Mouse (Mus musculus) macrophage (primary cell): ENCODE data around the gene Isy1. TPM values are rescaled to one million over a fixed set of nuclear protein-coding genes. Genes with fewer than 3 reads are reported as not detected.

Experiments used
- H3K27ac ChIP-seq: fragments of 350-480 bp; formaldehyde crosslinking; 2 replicates; pipeline ENCODE4 v1.9.0; 2021
- H3K36me3 ChIP-seq: fragments of 350-480 bp; formaldehyde crosslinking; 2 replicates; pipeline ENCODE4 v1.9.0; 2021; ENCODE audit errors: inconsistent target
- H3K4me3 ChIP-seq: fragments of 350-480 bp; formaldehyde crosslinking; 2 replicates; pipeline ENCODE4 v1.9.0; 2021; ENCODE audit errors: inconsistent target
- H3K79me2 ChIP-seq: fragments of 350-480 bp; formaldehyde crosslinking; 2 replicates; pipeline ENCODE4 v1.9.0; 2021; ENCODE audit errors: inconsistent target
- WGBS: methylation state at CpG from one replicate; pipeline ENCODE4 v1.1.7; 2026; ENCODE audit warnings: inconsistent platforms; ENCODE audit not compliant: missing documents; 5-methylcytosine and 5-hydroxymethylcytosine counted together
- polyA plus RNA-seq: library from polyadenylated mRNA; stranded (reverse); fragments of 250-400 nt; gene quantifications from 3 replicates; pipeline ENCODE4 v1.2.4, GENCODE M21; 2018; ENCODE audit warnings: inconsistent platforms
- total RNA-seq, 78 experiments: library from RNA; depleted of rRNA; stranded (reverse); fragments of 250-400 nt; gene quantifications; 1 replicate in 9 of 78; 2 replicates in 24 of 78; 3 replicates in 43 of 78; 4 replicates in 2 of 78; pipeline ENCODE4 v1.2.4; 2018; ENCODE audit warnings: inconsistent platforms in 56 of 78

The Isy1 gene
- 100 to 1,000 TPM in 6 of 26 experiments, 10 to 100 TPM in 20; 22.9 to 464 (median 62.6) TPM for total RNA-seq (2018; cell fraction: chromatin; rRNA removed)
- 10 to 100 TPM; 17.1 to 37.9 (median 22.8) TPM for total RNA-seq (2018; cell fraction: cytosol; rRNA removed)
- total RNA-seq (2018; cell fraction: nucleus; rRNA removed), result 100 to 1,000 TPM in 1 of 26 experiments, 10 to 100 TPM in 23, 1 to 10 TPM in 2; 8.6 to 104 (median 23.2) TPM
- polyA plus RNA-seq, result 23.0 to 55.1 TPM (median 40.1 TPM) in 3 replicates

GRCm38 (mm10) chr6:87838551-87839197 is at the start of gene Isy1:
Isy1 (minus strand) TSS chr6:87838798.
- Histone ChIP-seq H3K27ac (peak within 1 kb of the TSS; percentile 86), H3K79me2 (peaks cover 23% of the 10 kb centered on the region), H3K36me3 (peaks cover 22% of the 10 kb centered on the region), H3K4me3 (peak within 1 kb of the TSS; percentile 81)
- WGBS, result under 1% methylated on average over 46 of the region's 46 CpGs

GRCm38 (mm10) chr6:87887594-87888233 is 49.1 kb upstream of the Isy1 start, which contains the start of gene Copg1:
Copg1 (plus strand) TSS chr6:87887814.
- Histone ChIP-seq H3K36me3 (peaks cover 34% of the 10 kb centered on the region), H3K4me3 (peak within 1 kb of the TSS; percentile 99), H3K27ac (peak within 1 kb of the TSS; percentile 69), H3K79me2 (peaks cover 16% of the 10 kb centered on the region)
- WGBS, result under 1% methylated on average over 31 of the region's 31 CpGs

- Histone ChIP-seq H3K79me2 (peaks cover 16% of the 10 kb centered on the region), H3K36me3 (peaks cover 24% of the 10 kb centered on the region), H3K4me3 (no peak overlapping the region), H3K27ac (no peak overlapping the region)
- WGBS, result 100% methylated on average over 1 of the region's 1 CpGs
Measured at GRCm38 (mm10) chr6:87886721-87887120, 48.1 kb upstream of the Isy1 start.

GRCm38 (mm10) chr6:87882816-87883215 is 44.2 kb upstream of the Isy1 start:
- Histone ChIP-seq H3K79me2 (peaks cover under 1% of the 10 kb centered on the region; the same call in 1 of the 2 replicates), H3K27ac (no peak overlapping the region), H3K4me3 (no peak overlapping the region), H3K36me3 (no peaks in the 10 kb centered on the region)
- 47% methylated on average over 4 of the region's 4 CpGs for WGBS

- Histone ChIP-seq H3K36me3 (no peaks in the 10 kb centered on the region), H3K27ac (no peak overlapping the region), H3K4me3 (no peak overlapping the region), H3K79me2 (no peaks in the 10 kb centered on the region)
- 93% methylated on average over 3 of the region's 3 CpGs for WGBS
Measured at GRCm38 (mm10) chr6:87882221-87882620, 43.6 kb upstream of the Isy1 start.

- 64% methylated on average over 3 of the region's 3 CpGs for WGBS
- Histone ChIP-seq H3K27ac (no peak overlapping the region), H3K4me3 (no peak overlapping the region), H3K79me2 (no peaks in the 10 kb centered on the region), H3K36me3 (no peaks in the 10 kb centered on the region)
Measured at GRCm38 (mm10) chr6:87879628-87880027, 41.0 kb upstream of the Isy1 start.

GRCm38 (mm10) chr6:87879010-87879409 is 40.4 kb upstream of the Isy1 start:
- WGBS, result 68% methylated on average over 4 of the region's 4 CpGs
- H3K4me3 ChIP-seq, result no peak overlapping the region
- no peaks in the 10 kb centered on the region for H3K36me3 ChIP-seq
- no peaks in the 10 kb centered on the region for H3K79me2 ChIP-seq
- no peak overlapping the region for H3K27ac ChIP-seq

- 80% methylated on average over 13 of the region's 13 CpGs for WGBS
- Histone ChIP-seq H3K4me3 (no peak overlapping the region), H3K79me2 (no peaks in the 10 kb centered on the region), H3K36me3 (no peaks in the 10 kb centered on the region), H3K27ac (no peak overlapping the region)
Measured at GRCm38 (mm10) chr6:87876068-87876643, 37.6 kb upstream of the Isy1 start.

- WGBS, result 85% methylated on average over 7 of the region's 7 CpGs
- Histone ChIP-seq H3K36me3 (no peaks in the 10 kb centered on the region), H3K27ac (no peak overlapping the region), H3K4me3 (no peak overlapping the region), H3K79me2 (no peaks in the 10 kb centered on the region)
Measured at GRCm38 (mm10) chr6:87875562-87875961, 37.0 kb upstream of the Isy1 start.

- WGBS, result 92% methylated on average over 1 of the region's 1 CpGs
Measured at GRCm38 (mm10) chr6:87875083-87875482, 36.5 kb upstream of the Isy1 start.

GRCm38 (mm10) chr6:87873963-87874362 is 35.4 kb upstream of the Isy1 start:
- 82% methylated on average over 2 of the region's 2 CpGs for WGBS
- H3K27ac ChIP-seq, result no peak overlapping the region
- H3K36me3 ChIP-seq, result no peaks in the 10 kb centered on the region

More at GRCm38 (mm10) chr6:87875083-87875482, 36.5 kb upstream of the Isy1 start:
- no peaks in the 10 kb centered on the region for H3K79me2 ChIP-seq
- H3K27ac ChIP-seq, result no peak overlapping the region
- no peaks in the 10 kb centered on the region for H3K36me3 ChIP-seq
- H3K4me3 ChIP-seq, result no peak overlapping the region

GRCm38 (mm10) chr6:87873104-87873503 is 34.5 kb upstream of the Isy1 start:
- Histone ChIP-seq H3K4me3 (no peak overlapping the region), H3K79me2 (no peaks in the 10 kb centered on the region), H3K36me3 (no peaks in the 10 kb centered on the region), H3K27ac (no peak overlapping the region)
- 25% methylated on average over 1 of the region's 1 CpGs for WGBS

More at GRCm38 (mm10) chr6:87873963-87874362, 35.4 kb upstream of the Isy1 start:
- no peaks in the 10 kb centered on the region for H3K79me2 ChIP-seq
- H3K4me3 ChIP-seq, result no peak overlapping the region

GRCm38 (mm10) chr6:87871240-87871639 is 32.6 kb upstream of the Isy1 start:
- Histone ChIP-seq H3K4me3 (no peak overlapping the region), H3K79me2 (no peaks in the 10 kb centered on the region), H3K27ac (no peak overlapping the region), H3K36me3 (no peaks in the 10 kb centered on the region)
- 94% methylated on average over 7 of the region's 7 CpGs for WGBS

GRCm38 (mm10) chr6:87870440-87870839 is 31.8 kb upstream of the Isy1 start:
- no peak overlapping the region for H3K27ac ChIP-seq

More at GRCm38 (mm10) chr6:87870440-87870839, 31.8 kb upstream of the Isy1 start:
- H3K4me3 ChIP-seq, result no peak overlapping the region
- no peaks in the 10 kb centered on the region for H3K36me3 ChIP-seq
- no peaks in the 10 kb centered on the region for H3K79me2 ChIP-seq
- 92% methylated on average over 1 of the region's 1 CpGs for WGBS
